Mouse (Mus musculus): ENCODE data around the gene Nop9. TPM values are rescaled to one million over a fixed set of nuclear protein-coding genes. Genes with fewer than 3 reads are reported as not detected.
A peak's percentile ranks its signal among the peaks of the same experiment; 100 is the strongest.

The Nop9 gene
- polyA plus RNA-seq, 1 experiment = 36.4 TPM

- Histone ChIP-seq H3K4me1 (ENCODE audit: control insufficient read depth, insufficient read depth, low read length) (no peaks in the 10 kb centered on the region), H3K27ac (ENCODE audit: insufficient read depth, low read length) (no peak overlapping the region), H3K4me3 (ENCODE audit: insufficient read depth, low read length) (no peak overlapping the region)
- TF ChIP-seq CTCF (IDR thresholded peaks at IDR 0.05; ENCODE audit: borderline replicate concordance, insufficient read depth, low read length) (no peak), POLR2A (IDR thresholded peaks at IDR 0.05; ENCODE audit: low read depth, low read length) (no peak)
Measured at GRCm38 (mm10) chr14:55714893-55715292, 30.6 kb upstream of the Nop9 start.

GRCm38 (mm10) chr14:55716271-55716670 is 29.2 kb upstream of the Nop9 start:
- no peak overlapping the region for H3K4me3 ChIP-seq (ENCODE audit: insufficient read depth, low read length)
- no peak for TF ChIP-seq POLR2A (IDR thresholded peaks at IDR 0.05; ENCODE audit: low read depth, low read length)
- no peak for TF ChIP-seq CTCF (IDR thresholded peaks at IDR 0.05; ENCODE audit: borderline replicate concordance, insufficient read depth, low read length)
- no peaks in the 10 kb centered on the region for H3K4me1 ChIP-seq (ENCODE audit: control insufficient read depth, insufficient read depth, low read length)
- H3K27ac ChIP-seq (ENCODE audit: insufficient read depth, low read length) = no peak overlapping the region

- TF ChIP-seq POLR2A (IDR thresholded peaks at IDR 0.05; ENCODE audit: low read depth, low read length) = no peak
- TF ChIP-seq CTCF (IDR thresholded peaks at IDR 0.05; ENCODE audit: borderline replicate concordance, insufficient read depth, low read length) = no peak
- Histone ChIP-seq H3K4me3 (ENCODE audit: insufficient read depth, low read length) (no peak overlapping the region), H3K27ac (ENCODE audit: insufficient read depth, low read length) (no peak overlapping the region), H3K4me1 (ENCODE audit: control insufficient read depth, insufficient read depth, low read length) (no peaks in the 10 kb centered on the region)
Measured at GRCm38 (mm10) chr14:55716884-55717283, 28.6 kb upstream of the Nop9 start.

- no peak overlapping the region for H3K4me3 ChIP-seq (ENCODE audit: insufficient read depth, low read length)
- H3K27ac ChIP-seq (ENCODE audit: insufficient read depth, low read length) = no peak overlapping the region
- TF ChIP-seq CTCF (IDR thresholded peaks at IDR 0.05; ENCODE audit: borderline replicate concordance, insufficient read depth, low read length) (no peak), POLR2A (IDR thresholded peaks at IDR 0.05; ENCODE audit: low read depth, low read length) (no peak)
- H3K4me1 ChIP-seq (ENCODE audit: control insufficient read depth, insufficient read depth, low read length) = peaks cover 6% of the 10 kb centered on the region; the same call in 1 of the 2 replicates
Measured at GRCm38 (mm10) chr14:55719737-55720136, 25.8 kb upstream of the Nop9 start.

GRCm38 (mm10) chr14:55720666-55721065 is 24.8 kb upstream of the Nop9 start:
- Histone ChIP-seq H3K4me3 (ENCODE audit: insufficient read depth, low read length) (no peak overlapping the region), H3K27ac (ENCODE audit: insufficient read depth, low read length) (no peak overlapping the region), H3K4me1 (ENCODE audit: control insufficient read depth, insufficient read depth, low read length) (peaks cover 8% of the 10 kb centered on the region; the same call in 1 of the 2 replicates)
- TF ChIP-seq CTCF (IDR thresholded peaks at IDR 0.05; ENCODE audit: borderline replicate concordance, insufficient read depth, low read length) (no peak), POLR2A (IDR thresholded peaks at IDR 0.05; ENCODE audit: low read depth, low read length) (no peak)

- H3K27ac ChIP-seq (ENCODE audit: insufficient read depth, low read length) = no peak overlapping the region
- H3K4me3 ChIP-seq (ENCODE audit: insufficient read depth, low read length) = peak overlapping the region; percentile 65
- TF ChIP-seq POLR2A (IDR thresholded peaks at IDR 0.05; ENCODE audit: low read depth, low read length) = no peak
- TF ChIP-seq CTCF (IDR thresholded peaks at IDR 0.05; ENCODE audit: borderline replicate concordance, insufficient read depth, low read length) = no peak
- peaks cover 8% of the 10 kb centered on the region; the same call in 1 of the 2 replicates for H3K4me1 ChIP-seq (ENCODE audit: control insufficient read depth, insufficient read depth, low read length)
Measured at GRCm38 (mm10) chr14:55721076-55721475, 24.4 kb upstream of the Nop9 start.

- Histone ChIP-seq H3K27ac (ENCODE audit: insufficient read depth, low read length) (no peak within 1 kb of the TSS), H3K4me3 (ENCODE audit: insufficient read depth, low read length) (peak within 1 kb of the TSS; percentile 65), H3K4me1 (ENCODE audit: control insufficient read depth, insufficient read depth, low read length) (peaks cover 8% of the 10 kb centered on the region; the same call in 1 of the 2 replicates)
- peak; percentile 53; the same call in 1 of the 2 replicates for TF ChIP-seq POLR2A (IDR thresholded peaks at IDR 0.05; ENCODE audit: low read depth, low read length)
- TF ChIP-seq CTCF (IDR thresholded peaks at IDR 0.05; ENCODE audit: borderline replicate concordance, insufficient read depth, low read length) = peak; percentile 97
Measured at GRCm38 (mm10) chr14:55721700-55722437, 23.6 kb upstream of the Nop9 start, which contains the start of gene Rabggta. Gene Rabggta (minus strand): TSS chr14:55722263.

GRCm38 (mm10) chr14:55722438-55722945 is 23.0 kb upstream of the Nop9 start:
- Histone ChIP-seq H3K4me1 (ENCODE audit: control insufficient read depth, insufficient read depth, low read length) (peaks cover 8% of the 10 kb centered on the region; the same call in 1 of the 2 replicates), H3K4me3 (ENCODE audit: insufficient read depth, low read length) (no peak overlapping the region), H3K27ac (ENCODE audit: insufficient read depth, low read length) (no peak overlapping the region)
- no peak for TF ChIP-seq POLR2A (IDR thresholded peaks at IDR 0.05; ENCODE audit: low read depth, low read length)
- TF ChIP-seq CTCF (IDR thresholded peaks at IDR 0.05; ENCODE audit: borderline replicate concordance, insufficient read depth, low read length) = no peak

GRCm38 (mm10) chr14:55723433-55723832 is 22.1 kb upstream of the Nop9 start:
- H3K27ac ChIP-seq (ENCODE audit: insufficient read depth, low read length) = no peak overlapping the region
- peaks cover 8% of the 10 kb centered on the region; the same call in 1 of the 2 replicates for H3K4me1 ChIP-seq (ENCODE audit: control insufficient read depth, insufficient read depth, low read length)
- no peak overlapping the region for H3K4me3 ChIP-seq (ENCODE audit: insufficient read depth, low read length)
- no peak for TF ChIP-seq CTCF (IDR thresholded peaks at IDR 0.05; ENCODE audit: borderline replicate concordance, insufficient read depth, low read length)
- TF ChIP-seq POLR2A (IDR thresholded peaks at IDR 0.05; ENCODE audit: low read depth, low read length) = no peak

- no peak overlapping the region for H3K4me3 ChIP-seq (ENCODE audit: insufficient read depth, low read length)
- H3K27ac ChIP-seq (ENCODE audit: insufficient read depth, low read length) = no peak overlapping the region; the same call in 1 of the 2 replicates
- TF ChIP-seq CTCF (IDR thresholded peaks at IDR 0.05; ENCODE audit: borderline replicate concordance, insufficient read depth, low read length) (no peak), POLR2A (IDR thresholded peaks at IDR 0.05; ENCODE audit: low read depth, low read length) (no peak)
- H3K4me1 ChIP-seq (ENCODE audit: control insufficient read depth, insufficient read depth, low read length) = peaks cover 8% of the 10 kb centered on the region; the same call in 1 of the 2 replicates
Measured at GRCm38 (mm10) chr14:55724411-55724871, 21.1 kb upstream of the Nop9 start.
